Mouse (Mus musculus): Measurements from ENCODE around the gene Armc10.

- TF ChIP-seq EP300 (IDR thresholded peaks at IDR 0.05; ENCODE audit: low read depth) = no peak
- no peak for TF ChIP-seq CTCF (IDR thresholded peaks at IDR 0.05; ENCODE audit: low read depth)
Observed at GRCm38 (mm10) chr5:21663081-21663480, 17.5 kb downstream of the Armc10 start.
